Mouse (Mus musculus): Measurements from ENCODE around the gene Tnnc2.

- no peak for TF ChIP-seq CTCF (IDR thresholded peaks at IDR 0.05; ENCODE audit: low read depth)
- no peak for TF ChIP-seq EP300 (IDR thresholded peaks at IDR 0.05; ENCODE audit: low read depth)
Observed at GRCm38 (mm10) chr2:164784869-164785420, 5.2 kb upstream of the Tnnc2 start.
